In genomic region chr11:97995564-97996288, GRCm38 (mm10) we compare ENCODE assay signal across 8 mouse cellular contexts. TPM values are rescaled to one million over a fixed set of nuclear protein-coding genes. Genes with fewer than 3 reads are reported as not detected.
DNase-seq lines count a peak whose midpoint lies in the region; ATAC-seq lines count a peak whose summit lies in the region.

Gene Arl5c (minus strand): TSS chr11:97996181.

- peak within 1 kb of the TSS; percentile 40 for H3K4me3 ChIP-seq in embryonic facial prominence, embryonic 11.5 days (ENCODE audit: low read depth, low read length)
- H3K4me3 ChIP-seq in limb, embryonic 15.5 days, result peak within 1 kb of the TSS; percentile 50
- H3K4me3 ChIP-seq in midbrain, embryonic 16.5 days (ENCODE audit: low read depth, low read length), result peak within 1 kb of the TSS; percentile 40

- 2% methylated on average over 26 of the region's 26 CpGs for WGBS in embryonic facial prominence, embryonic 11.5 days
- under 1% methylated on average over 26 of the region's 26 CpGs for WGBS in limb, embryonic 15.5 days
- WGBS in midbrain, embryonic 16.5 days, result 2% methylated on average over 24 of the region's 26 CpGs

- peak within 1 kb of the TSS; percentile 88 for H3K4me2 ChIP-seq in embryonic facial prominence, embryonic 11.5 days (ENCODE audit: low read depth, low read length)
- H3K4me2 ChIP-seq in limb, embryonic 15.5 days, result peak within 1 kb of the TSS; percentile 90
- peak within 1 kb of the TSS; percentile 84 for H3K4me2 ChIP-seq in midbrain, embryonic 16.5 days (ENCODE audit: low read length)

- intact Hi-C loops in heart, postnatal 10 days (cut with DNase I), result no loop called here

- ATAC-seq in embryonic facial prominence, embryonic 11.5 days (replicated peaks; ENCODE audit: insufficient number of reproducible peaks, low FRiP score, low TSS enrichment, low read depth), result peak; percentile 12; the same call in 1 of the 2 replicates
- peak; percentile 35; the same call in 1 of the 2 replicates for ATAC-seq in limb, embryonic 15.5 days (ENCODE audit: insufficient number of reproducible peaks, low FRiP score, low TSS enrichment, low read depth)
- ATAC-seq in midbrain, embryonic 16.5 days, result peak; percentile 43; the same call in 1 of the 2 replicates

- H3K36me3 ChIP-seq in embryonic facial prominence, embryonic 11.5 days (replicated peaks; ENCODE audit: control insufficient read depth, insufficient read depth, low read depth, low read length), result no peaks in the 10 kb centered on the region
- H3K36me3 ChIP-seq in limb, embryonic 15.5 days, result no peaks in the 10 kb centered on the region
- no peaks in the 10 kb centered on the region for H3K36me3 ChIP-seq in midbrain, embryonic 16.5 days (ENCODE audit: control insufficient read depth, insufficient read depth, low read length)

- DNase-seq in ovary, postnatal 14 days (ENCODE audit: low spot score), result peak; percentile 38
- DNase-seq in ovary, postnatal 10 days (ENCODE audit: low spot score), result no peak
- peak; percentile 68 for DNase-seq in embryonic facial prominence, embryonic 11.5 days (ENCODE audit: low spot score)
- peak; percentile 64 to 75 for DNase-seq in heart, postnatal 10 days
- DNase-seq in thymus, postnatal 0 days (ENCODE audit: low spot score), result peak; percentile 84
- no peak for DNase-seq in c-Kit-positive CD71-positive TER-119-positive erythroid progenitor cells, embryonic 14.5 days (ENCODE audit: low spot score)

- H3K9me3 ChIP-seq in embryonic facial prominence, embryonic 11.5 days (replicated peaks; ENCODE audit: control insufficient read depth, low read length), result no peaks in the 10 kb centered on the region
- H3K9me3 ChIP-seq in limb, embryonic 15.5 days, result no peaks in the 10 kb centered on the region
- no peaks in the 10 kb centered on the region for H3K9me3 ChIP-seq in midbrain, embryonic 16.5 days (replicated peaks; ENCODE audit: control insufficient read depth, low read length, poor library complexity, severe bottlenecking)

- peaks cover 5% of the 10 kb centered on the region; the same call in 1 of the 2 replicates for H3K4me1 ChIP-seq in embryonic facial prominence, embryonic 11.5 days (ENCODE audit: control insufficient read depth, insufficient read depth, low read length)
- peaks cover 33% of the 10 kb centered on the region for H3K4me1 ChIP-seq in limb, embryonic 15.5 days
- H3K4me1 ChIP-seq in midbrain, embryonic 16.5 days (ENCODE audit: control insufficient read depth, insufficient read depth, low read length), result peaks cover 10% of the 10 kb centered on the region; the same call in 1 of the 2 replicates

- peak within 1 kb of the TSS; percentile 55 for H3K9ac ChIP-seq in embryonic facial prominence, embryonic 11.5 days (replicated peaks; ENCODE audit: low read length)
- H3K9ac ChIP-seq in limb, embryonic 15.5 days, result 0 out of 2 replicates have a peak within 1 kb of the TSS, but pooled peaks have one; percentile 26
- peak within 1 kb of the TSS; percentile 22 for H3K9ac ChIP-seq in midbrain, embryonic 16.5 days (ENCODE audit: low read depth, low read length)

- H3K27me3 ChIP-seq in embryonic facial prominence, embryonic 11.5 days (ENCODE audit: control insufficient read depth, insufficient read depth, low read length), result no peaks in the 10 kb centered on the region; the same call in 1 of the 2 replicates
- peaks cover 3% of the 10 kb centered on the region; the same call in 1 of the 2 replicates for H3K27me3 ChIP-seq in limb, embryonic 15.5 days
- H3K27me3 ChIP-seq in midbrain, embryonic 16.5 days (ENCODE audit: control insufficient read depth, insufficient read depth, low read depth, low read length), result no peaks in the 10 kb centered on the region; the same call in 1 of the 2 replicates

- no peak within 1 kb of the TSS for H3K27ac ChIP-seq in embryonic facial prominence, embryonic 11.5 days (replicated peaks; ENCODE audit: low read depth, low read length)
- H3K27ac ChIP-seq in limb, embryonic 15.5 days, result peak within 1 kb of the TSS; percentile 60; the same call in 1 of the 2 replicates
- H3K27ac ChIP-seq in midbrain, embryonic 16.5 days (ENCODE audit: low read length), result 0 out of 2 replicates have a peak within 1 kb of the TSS, but pooled peaks have one; percentile 33

RNA-seq across cellular contexts. Expression of gene Arl5c, which starts in this region (rescaled TPM):
- polyA plus RNA-seq in embryonic facial prominence, embryonic 11.5 days (2014; fragmentation: Nextera tagmentation; extraction: Ambion mirVana), result 4.6 and 5.7 TPM in 2 replicates
- total RNA-seq in heart, postnatal 10 days (2021), result 1 to 10 TPM; 1.6 to 1.7 TPM
- 13.8 and 16.4 TPM in 2 replicates for polyA plus RNA-seq in limb, embryonic 15.5 days (2015; fragmentation: Nextera tagmentation; extraction: Ambion mirVana)
- 6.3 and 8.4 TPM in 2 replicates for polyA plus RNA-seq in midbrain, embryonic 16.5 days (2015; fragmentation: Nextera tagmentation; extraction: Ambion mirVana)
- polyA plus RNA-seq in thymus, postnatal 0 days (2015; fragmentation: Nextera tagmentation; extraction: Ambion mirVana), result 201 and 211 TPM in 2 replicates

Comparison
In these comparisons a context has a peak if more than half of its experiments do, and no peak if none do; other contexts are left out.
1. RNA of gene Arl5c (polyA plus RNA-seq): 201 to 211 TPM in thymus, postnatal 0 days; 13.8 to 16.4 TPM in limb, embryonic 15.5 days, 6.3 to 8.4 TPM in midbrain, embryonic 16.5 days and 4.6 to 5.7 TPM in embryonic facial prominence, embryonic 11.5 days; every median in the first group is over 10 times any median in the second.
2. DNase-seq: peak in ovary, postnatal 14 days (single experiment), embryonic facial prominence, embryonic 11.5 days (single experiment), heart, postnatal 10 days (2 of 2) and thymus, postnatal 0 days (single experiment); none in ovary, postnatal 10 days (single experiment) and c-Kit-positive CD71-positive TER-119-positive erythroid progenitor cells, embryonic 14.5 days (single experiment).
3. Peak in every context shown above with its lines, with median percentiles within 50 percentile points of each other: ATAC-seq, H3K4me2 ChIP-seq, H3K4me3 ChIP-seq and H3K9ac ChIP-seq.